Mouse (Mus musculus) C2C12 (cell line): ENCODE measurements around the gene Ppp2r5c.

Experiments
- CTCF ChIP-seq: IDR thresholded peaks from one replicate; pipeline ENCODE4 v1.5.1; 2011; ENCODE audit not compliant: control insufficient read depth, insufficient read depth, insufficient read length
- MAX ChIP-seq: IDR thresholded peaks from one replicate; pipeline ENCODE4 v1.6.1; 2011; ENCODE audit warnings: mild to moderate bottlenecking, control low read depth
- MYOD1 ChIP-seq: IDR thresholded peaks from one replicate; pipeline ENCODE4 v1.6.1; 2011; ENCODE audit warnings: low read depth; ENCODE audit not compliant: control insufficient read depth, insufficient read length
- MYOG ChIP-seq: IDR thresholded peaks from one replicate; pipeline ENCODE4 v1.6.1; 2011; ENCODE audit not compliant: control insufficient read depth, insufficient read length; ENCODE audit errors: extremely low read depth
- USF1 ChIP-seq: IDR thresholded peaks from one replicate; pipeline ENCODE4 v1.6.1; 2011; ENCODE audit warnings: low read depth, mild to moderate bottlenecking, control low read depth, moderate library complexity

GRCm38 (mm10) chr12:110429340-110429973 lies 17.5 kb upstream of the Ppp2r5c start:
- TF ChIP-seq CTCF (no peak), USF1 (no peak), MAX (no peak), MYOG (no peak), MYOD1 (no peak)
